Mouse (Mus musculus) C2C12 (cell line): ENCODE data around the gene Btbd2.

Experiments used
- CTCF ChIP-seq: IDR thresholded peaks from one replicate; pipeline ENCODE4 v1.5.1; 2011; ENCODE audit not compliant: control insufficient read depth, insufficient read depth, insufficient read length
- FOSL1 ChIP-seq: IDR thresholded peaks from one replicate; pipeline ENCODE4 v1.8.0; 2011; ENCODE audit warnings: mild to moderate bottlenecking, low read length; ENCODE audit not compliant: poor library complexity, insufficient read depth, severe bottlenecking
- MAX ChIP-seq: IDR thresholded peaks from one replicate; pipeline ENCODE4 v1.6.1; 2011; ENCODE audit warnings: mild to moderate bottlenecking, control low read depth
- MYOD1 ChIP-seq: IDR thresholded peaks from one replicate; pipeline ENCODE4 v1.6.1; 2011; ENCODE audit warnings: low read depth; ENCODE audit not compliant: control insufficient read depth, insufficient read length
- MYOG ChIP-seq: IDR thresholded peaks from one replicate; pipeline ENCODE4 v1.6.1; 2011; ENCODE audit not compliant: control insufficient read depth, insufficient read length; ENCODE audit errors: extremely low read depth
- USF1 ChIP-seq: IDR thresholded peaks from one replicate; pipeline ENCODE4 v1.6.1; 2011; ENCODE audit warnings: low read depth, mild to moderate bottlenecking, control low read depth, moderate library complexity

- TF ChIP-seq CTCF (no peak), USF1 (no peak), MAX (no peak), MYOD1 (no peak), FOSL1 (no peak), MYOG (no peak)
These were observed 39.1 kb upstream of the Btbd2 start for GRCm38 (mm10) chr10:80695801-80696501.
